Mouse (Mus musculus): ENCODE data around the gene Kif24. TPM values are rescaled to one million over a fixed set of nuclear protein-coding genes. Genes with fewer than 3 reads are reported as not detected.

The Kif24 gene
- polyA plus RNA-seq, 1 experiment from 2014 or later = 8.6 TPM

DNA sequence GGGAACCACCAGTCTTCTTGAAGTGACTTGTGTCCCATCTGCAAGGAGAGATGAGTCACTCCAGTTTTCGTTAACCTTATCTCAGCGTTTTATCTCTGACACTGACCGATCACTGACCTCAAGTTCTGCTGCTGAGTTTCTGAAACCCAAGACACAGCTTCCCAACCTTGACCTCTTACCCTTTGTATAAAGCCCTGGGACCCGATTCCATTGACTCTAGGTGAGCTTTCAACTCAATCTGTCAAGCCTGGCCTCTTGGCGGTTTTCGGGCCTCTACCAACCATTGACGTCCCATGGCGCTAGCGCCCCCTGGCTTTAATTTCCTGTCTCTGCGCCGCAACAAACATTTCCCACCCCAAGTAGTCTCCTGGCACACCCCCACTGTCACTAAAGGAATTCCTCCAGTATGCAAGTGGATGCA lies 40.5 kb upstream of the Kif24 start:
- peak; percentile 37; the same call in 1 of the 2 replicates for TF ChIP-seq CTCF (IDR thresholded peaks at IDR 0.05; ENCODE audit: low read depth)
- Histone ChIP-seq H3K9ac (no peak overlapping the region), H3K27ac (ENCODE audit: low read depth) (no peak overlapping the region), H3K36me3 (ENCODE audit: insufficient read depth) (no peaks in the 10 kb centered on the region), H3K4me2 (no peak overlapping the region), H3K4me1 (ENCODE audit: insufficient read depth) (peaks cover 9% of the 10 kb centered on the region; the same call in 1 of the 2 replicates), H3K27me3 (ENCODE audit: insufficient read depth, low read length) (peaks cover 21% of the 10 kb centered on the region), H3K9me3 (ENCODE audit: low read depth, low read length) (no peaks in the 10 kb centered on the region), H3K4me3 (ENCODE audit: low read depth, low read length) (no peak overlapping the region)
- WGBS = 58% methylated on average over 11 of the region's 11 CpGs
- ATAC-seq (ENCODE audit: insufficient read depth) (no peak), DNase-seq (no peak)

DNA sequence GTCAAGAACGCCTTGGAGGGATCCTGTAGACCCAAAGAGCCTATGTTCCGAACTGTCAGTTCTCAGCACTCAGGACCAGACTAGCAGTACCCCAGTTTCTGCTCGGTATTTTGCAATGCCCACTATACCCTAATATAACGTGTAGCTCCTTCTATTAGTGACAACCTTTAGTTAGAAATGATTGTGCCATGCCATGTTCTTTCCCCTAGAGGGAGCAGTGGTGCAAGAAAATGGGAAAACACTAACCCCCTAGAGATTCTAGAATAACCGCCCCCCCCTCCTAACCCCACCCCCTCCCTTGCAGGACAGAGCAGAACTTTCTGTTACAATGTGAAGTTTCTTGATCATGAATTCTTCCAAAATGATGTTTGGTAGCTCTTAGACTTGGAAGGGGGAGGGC lies 39.6 kb upstream of the Kif24 start:
- Histone ChIP-seq H3K9ac (no peak overlapping the region), H3K27me3 (ENCODE audit: insufficient read depth, low read length) (peaks cover 30% of the 10 kb centered on the region), H3K4me3 (ENCODE audit: low read depth, low read length) (no peak overlapping the region), H3K4me1 (ENCODE audit: insufficient read depth) (peaks cover 9% of the 10 kb centered on the region; the same call in 1 of the 2 replicates), H3K27ac (ENCODE audit: low read depth) (no peak overlapping the region), H3K36me3 (ENCODE audit: insufficient read depth) (no peaks in the 10 kb centered on the region), H3K4me2 (no peak overlapping the region), H3K9me3 (ENCODE audit: low read depth, low read length) (no peaks in the 10 kb centered on the region)
- TF ChIP-seq CTCF (IDR thresholded peaks at IDR 0.05; ENCODE audit: low read depth) = peak; percentile 19; the same call in 1 of the 2 replicates
- WGBS = 73% methylated on average over 5 of the region's 5 CpGs
- no peak for ATAC-seq (ENCODE audit: insufficient read depth)
- DNase-seq = no peak

DNA sequence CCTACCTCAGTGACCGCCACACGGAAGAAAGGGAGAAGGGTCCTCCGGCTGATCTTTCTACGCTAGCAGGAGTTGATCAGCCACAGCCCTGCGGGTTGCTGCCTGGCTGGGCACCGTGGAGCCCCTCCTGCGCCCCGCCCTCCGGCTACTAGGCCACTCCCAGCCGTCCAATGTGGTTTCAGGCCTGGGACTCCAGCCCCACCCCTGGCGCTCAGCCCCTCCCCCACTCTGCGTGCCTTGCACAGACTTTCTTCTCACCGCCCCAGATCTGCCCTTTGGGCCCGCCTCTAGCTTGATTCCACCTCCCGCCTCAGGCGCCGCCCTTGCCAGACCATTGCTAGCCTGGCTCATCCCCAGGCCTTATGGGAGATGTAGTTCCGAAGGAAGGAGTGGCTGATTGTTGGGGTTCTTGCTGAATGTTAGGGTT lies 38.3 kb upstream of the Kif24 start, which contains the start of gene AI464131:
Gene AI464131 (minus strand): TSS at position 91 of the 427 bp plus-strand sequence.
- WGBS = under 1% methylated on average over 18 of the region's 18 CpGs
- Histone ChIP-seq H3K4me2 (peak within 1 kb of the TSS; percentile 76), H3K4me1 (ENCODE audit: insufficient read depth) (peaks cover 18% of the 10 kb centered on the region), H3K4me3 (ENCODE audit: low read depth, low read length) (peak within 1 kb of the TSS; percentile 41), H3K9ac (peak within 1 kb of the TSS; percentile 35; the same call in 1 of the 2 replicates), H3K36me3 (ENCODE audit: insufficient read depth) (no peaks in the 10 kb centered on the region), H3K27me3 (ENCODE audit: insufficient read depth, low read length) (peaks cover 42% of the 10 kb centered on the region), H3K9me3 (ENCODE audit: low read depth, low read length) (no peaks in the 10 kb centered on the region), H3K27ac (ENCODE audit: low read depth) (0 out of 2 replicates have a peak within 1 kb of the TSS, but pooled peaks have one; percentile 10)
- ATAC-seq (ENCODE audit: insufficient read depth) = peak; percentile 96
- TF ChIP-seq CTCF (IDR thresholded peaks at IDR 0.05; ENCODE audit: low read depth) = peak; percentile 45
- peak; percentile 97 for DNase-seq

DNA sequence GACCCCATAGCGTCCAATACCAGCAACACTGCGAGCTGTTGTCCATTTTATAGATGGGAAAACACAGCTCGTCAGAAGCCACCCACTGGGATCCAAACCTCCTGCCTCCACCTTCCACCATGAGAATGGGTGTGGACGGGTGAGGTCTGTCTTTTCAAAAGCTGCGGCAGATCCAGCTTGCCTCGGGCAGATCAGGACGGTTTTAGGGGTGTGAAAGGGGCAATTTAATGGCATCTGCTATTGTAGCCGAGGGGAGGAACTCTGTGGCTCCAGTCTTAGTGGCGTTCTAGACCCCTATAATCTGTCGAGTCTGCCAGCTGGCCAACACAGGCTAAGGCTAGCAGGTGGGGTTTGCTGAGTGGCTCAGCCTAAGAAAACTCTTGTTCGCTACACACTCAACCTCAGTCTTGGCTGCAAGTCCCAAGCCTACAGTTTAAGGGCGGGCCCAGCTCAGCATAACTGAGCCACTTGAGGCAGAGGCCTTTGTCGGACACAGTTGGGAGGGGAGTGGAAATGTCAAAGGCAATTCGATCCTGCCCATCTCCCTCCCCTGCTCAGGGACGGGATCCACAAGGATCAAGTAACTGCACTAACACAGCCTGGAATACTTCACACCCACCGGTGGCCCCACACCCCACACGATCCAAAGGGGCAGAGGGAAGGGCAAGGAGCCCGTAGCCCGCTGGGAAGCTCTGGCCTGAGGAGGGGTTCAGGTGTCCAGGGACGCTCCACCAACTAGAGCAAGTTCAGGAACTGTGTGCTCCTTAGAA lies 37.7 kb upstream of the Kif24 start:
- H3K9ac ChIP-seq = peak overlapping the region; percentile 35; the same call in 1 of the 2 replicates
- 11% methylated on average over 20 of the region's 20 CpGs for WGBS
- H3K27me3 ChIP-seq (ENCODE audit: insufficient read depth, low read length) = peaks cover 46% of the 10 kb centered on the region
- peak; percentile 50 for ATAC-seq (ENCODE audit: insufficient read depth)
- no peak for TF ChIP-seq CTCF (IDR thresholded peaks at IDR 0.05; ENCODE audit: low read depth)
- peak overlapping the region; percentile 76 for H3K4me2 ChIP-seq
- H3K27ac ChIP-seq (ENCODE audit: low read depth) = 0 out of 2 replicates have a peak overlapping the region, but pooled peaks have one; percentile 10
- peaks cover 21% of the 10 kb centered on the region for H3K4me1 ChIP-seq (ENCODE audit: insufficient read depth)
- H3K4me3 ChIP-seq (ENCODE audit: low read depth, low read length) = peak overlapping the region; percentile 41
- no peaks in the 10 kb centered on the region for H3K9me3 ChIP-seq (ENCODE audit: low read depth, low read length)
- peak; percentile 66 for DNase-seq
- H3K36me3 ChIP-seq (ENCODE audit: insufficient read depth) = no peaks in the 10 kb centered on the region

DNA sequence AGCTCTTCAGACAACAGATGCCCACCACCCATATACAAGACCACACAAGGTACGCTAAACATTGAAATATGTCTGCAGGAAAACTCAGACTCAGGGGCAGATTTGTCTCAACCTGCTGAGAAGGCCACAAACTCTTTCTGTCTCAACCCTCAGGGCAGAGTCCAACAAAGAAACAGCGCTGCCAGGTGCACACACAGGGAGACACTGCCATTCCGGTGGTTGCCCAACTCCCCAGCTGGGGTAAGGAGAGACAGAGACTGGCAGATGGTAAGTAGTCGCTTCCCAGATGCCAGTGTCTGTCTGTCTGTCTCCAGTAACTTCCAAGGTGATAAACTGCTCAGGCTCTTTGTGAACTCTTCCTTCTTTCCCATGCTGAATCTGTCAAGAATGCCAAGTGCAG lies 36.1 kb upstream of the Kif24 start:
- WGBS = 78% methylated on average over 4 of the region's 4 CpGs

DNA sequence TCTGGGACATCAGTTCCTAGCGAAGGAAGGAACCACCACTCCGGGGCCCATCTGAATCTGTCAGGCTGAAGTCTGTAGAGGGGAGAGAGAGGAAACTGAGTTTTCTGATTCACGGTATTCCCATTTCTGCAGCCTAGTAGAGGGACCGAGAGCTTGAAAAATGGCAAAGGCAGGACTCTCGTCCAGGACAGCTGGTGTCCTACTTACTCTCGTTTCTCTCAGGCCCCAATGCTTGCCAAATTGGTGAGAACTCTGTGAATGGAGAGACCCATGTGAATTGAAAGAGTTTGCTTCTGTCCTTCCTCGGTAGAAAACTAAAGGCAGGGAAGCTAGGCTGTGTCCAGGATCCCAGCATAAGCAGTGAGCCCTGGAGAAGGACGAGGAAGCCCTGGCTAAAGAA lies 34.9 kb upstream of the Kif24 start:
- Histone ChIP-seq H3K9me3 (ENCODE audit: low read depth, low read length) (no peaks in the 10 kb centered on the region), H3K9ac (no peak overlapping the region), H3K4me3 (ENCODE audit: low read depth, low read length) (no peak overlapping the region), H3K4me1 (ENCODE audit: insufficient read depth) (peaks cover 21% of the 10 kb centered on the region), H3K27ac (ENCODE audit: low read depth) (no peak overlapping the region), H3K36me3 (ENCODE audit: insufficient read depth) (no peaks in the 10 kb centered on the region), H3K4me2 (no peak overlapping the region), H3K27me3 (ENCODE audit: insufficient read depth, low read length) (peaks cover 59% of the 10 kb centered on the region)
- ATAC-seq (ENCODE audit: insufficient read depth) (no peak), DNase-seq (no peak)
- no peak for TF ChIP-seq CTCF (IDR thresholded peaks at IDR 0.05; ENCODE audit: low read depth)
- WGBS = 64% methylated on average over 8 of the region's 8 CpGs

More for the DNA sequence above, 36.1 kb upstream of the Kif24 start:
- no peak overlapping the region for H3K4me2 ChIP-seq
- DNase-seq = no peak
- no peak overlapping the region for H3K9ac ChIP-seq
- no peak overlapping the region for H3K4me3 ChIP-seq (ENCODE audit: low read depth, low read length)
- H3K4me1 ChIP-seq (ENCODE audit: insufficient read depth) = peaks cover 21% of the 10 kb centered on the region
- no peak overlapping the region for H3K27ac ChIP-seq (ENCODE audit: low read depth)
- H3K36me3 ChIP-seq (ENCODE audit: insufficient read depth) = no peaks in the 10 kb centered on the region
- peaks cover 59% of the 10 kb centered on the region for H3K27me3 ChIP-seq (ENCODE audit: insufficient read depth, low read length)
- H3K9me3 ChIP-seq (ENCODE audit: low read depth, low read length) = no peaks in the 10 kb centered on the region
- ATAC-seq (ENCODE audit: insufficient read depth) = no peak
- no peak for TF ChIP-seq CTCF (IDR thresholded peaks at IDR 0.05; ENCODE audit: low read depth)

DNA sequence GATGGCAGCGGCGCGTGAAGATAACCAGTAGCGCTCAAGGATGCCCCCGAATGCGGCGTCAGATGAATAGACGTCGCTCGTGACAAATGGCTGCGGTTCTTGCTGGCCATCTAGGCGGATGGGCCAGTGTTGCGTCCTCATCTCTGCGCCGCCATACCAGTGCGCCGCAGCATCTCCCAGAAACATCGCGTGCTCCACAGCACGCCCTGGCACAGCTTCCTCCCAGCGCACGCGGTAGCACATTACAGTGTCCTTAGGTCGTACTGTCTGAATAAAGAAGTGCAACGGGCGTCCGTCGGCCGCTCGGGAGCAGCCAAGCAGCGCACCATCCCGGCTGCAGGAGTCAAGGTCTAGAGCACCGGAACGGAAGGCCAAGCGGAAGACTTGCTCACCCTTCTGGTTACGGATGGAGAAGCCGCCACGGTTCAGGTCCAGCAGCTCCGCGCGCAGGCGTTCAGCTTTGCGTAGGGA lies 34.3 kb upstream of the Kif24 start:
- no peaks in the 10 kb centered on the region for H3K36me3 ChIP-seq (ENCODE audit: insufficient read depth)
- ATAC-seq (ENCODE audit: insufficient read depth) (no peak), DNase-seq (peak; percentile 44)
- peaks cover 59% of the 10 kb centered on the region for H3K27me3 ChIP-seq (ENCODE audit: insufficient read depth, low read length)
- peaks cover 21% of the 10 kb centered on the region for H3K4me1 ChIP-seq (ENCODE audit: insufficient read depth)
- 3% methylated on average over 43 of the region's 43 CpGs for WGBS
- no peak overlapping the region for H3K9ac ChIP-seq
- H3K4me2 ChIP-seq = peak overlapping the region; percentile 60
- no peak overlapping the region for H3K27ac ChIP-seq (ENCODE audit: low read depth)
- H3K4me3 ChIP-seq (ENCODE audit: low read depth, low read length) = peak overlapping the region; percentile 32
- no peak for TF ChIP-seq CTCF (IDR thresholded peaks at IDR 0.05; ENCODE audit: low read depth)
- H3K9me3 ChIP-seq (ENCODE audit: low read depth, low read length) = no peaks in the 10 kb centered on the region
